Mouse (Mus musculus): ENCODE measurements around the gene Gpc6. TPM values are rescaled to one million over a fixed set of nuclear protein-coding genes. Genes with fewer than 3 reads are reported as not detected.
A peak's percentile ranks its signal among the peaks of the same experiment; 100 is the strongest.

Gpc6 gene
- polyA plus RNA-seq, 1 experiment from 2014 or later: 66.2 TPM

DNA sequence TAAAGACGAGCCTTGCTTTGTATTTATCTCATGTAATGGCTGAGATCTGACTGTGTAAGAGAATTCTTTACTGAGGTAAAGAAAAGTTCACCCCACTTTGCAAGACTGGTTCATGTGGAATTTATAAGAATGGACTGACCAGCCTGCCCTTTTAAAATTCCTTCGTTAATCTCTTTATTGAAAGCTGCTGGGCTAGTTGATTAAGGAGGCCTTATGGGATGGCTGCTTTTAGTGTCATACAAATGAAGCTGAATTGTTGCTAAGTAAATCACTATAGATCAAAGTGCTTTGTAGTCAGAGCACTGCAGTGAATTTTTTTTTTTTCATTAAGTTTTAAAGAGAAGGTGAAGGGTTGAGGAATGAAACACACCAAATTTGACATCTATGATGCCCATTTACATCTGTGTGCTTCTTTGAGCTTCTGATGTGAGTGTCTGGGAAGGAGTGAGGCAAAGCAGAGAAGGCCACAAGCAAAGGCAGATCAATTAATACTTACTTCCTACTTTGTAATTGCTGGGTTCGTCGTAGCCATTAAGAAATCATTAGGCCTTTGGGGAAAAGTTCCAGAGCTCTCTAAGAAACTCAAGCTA lies 90.3 kb downstream of the Gpc6 start:
- Histone ChIP-seq H3K27me3 (no peaks in the 10 kb centered on the region), H3K4me1 (0 out of 2 replicates have a peak, but pooled peaks cover 3% of the 10 kb centered on the region), H3K9ac (no peak overlapping the region), H3K4me2 (no peak overlapping the region), H3K36me3 (no peaks in the 10 kb centered on the region), H3K9me3 (replicated peaks) (no peaks in the 10 kb centered on the region), H3K27ac (no peak overlapping the region), H3K4me3 (replicated peaks) (no peak overlapping the region)
- 41% methylated on average over 4 of the region's 4 CpGs for WGBS
- ATAC-seq (replicated peaks; ENCODE audit: low FRiP score): no peak

DNA sequence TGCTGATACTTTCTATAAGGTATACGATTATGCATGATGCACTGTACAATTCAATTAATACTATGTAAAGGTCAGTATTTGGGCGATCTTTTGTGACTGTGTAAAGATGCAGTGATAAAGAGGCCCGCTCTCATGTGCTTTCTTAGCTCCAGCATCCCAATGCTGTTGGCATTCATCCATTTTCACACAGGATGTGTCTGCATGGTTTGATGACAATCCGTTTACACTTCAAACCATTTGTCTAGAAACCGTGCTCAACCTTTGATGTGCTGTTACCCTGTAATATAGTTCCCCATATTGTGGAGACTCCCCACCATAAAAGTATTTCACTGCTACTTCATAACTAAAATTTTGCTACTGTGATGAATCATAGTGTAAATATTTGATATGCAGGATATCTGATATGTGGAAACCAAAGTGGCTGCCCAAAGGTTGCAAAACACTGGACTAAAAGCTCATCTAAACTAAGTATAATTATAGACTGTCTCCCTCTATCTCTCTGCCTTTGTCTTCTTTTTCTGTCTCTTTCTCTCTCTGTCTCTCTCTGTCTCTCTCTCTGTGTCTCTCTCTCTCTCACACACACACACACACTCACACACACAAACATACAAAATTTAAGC lies 97.2 kb downstream of the Gpc6 start:
- no peak overlapping the region for H3K9ac ChIP-seq
- no peaks in the 10 kb centered on the region for H3K4me1 ChIP-seq
- H3K9me3 ChIP-seq (replicated peaks): no peaks in the 10 kb centered on the region
- H3K36me3 ChIP-seq: no peaks in the 10 kb centered on the region
- no peak overlapping the region for H3K27ac ChIP-seq
- no peak for ATAC-seq (replicated peaks; ENCODE audit: low FRiP score)
- WGBS: 74% methylated on average over 5 of the region's 5 CpGs
- no peak overlapping the region for H3K4me2 ChIP-seq
- no peaks in the 10 kb centered on the region for H3K27me3 ChIP-seq
- H3K4me3 ChIP-seq (replicated peaks): no peak overlapping the region

DNA sequence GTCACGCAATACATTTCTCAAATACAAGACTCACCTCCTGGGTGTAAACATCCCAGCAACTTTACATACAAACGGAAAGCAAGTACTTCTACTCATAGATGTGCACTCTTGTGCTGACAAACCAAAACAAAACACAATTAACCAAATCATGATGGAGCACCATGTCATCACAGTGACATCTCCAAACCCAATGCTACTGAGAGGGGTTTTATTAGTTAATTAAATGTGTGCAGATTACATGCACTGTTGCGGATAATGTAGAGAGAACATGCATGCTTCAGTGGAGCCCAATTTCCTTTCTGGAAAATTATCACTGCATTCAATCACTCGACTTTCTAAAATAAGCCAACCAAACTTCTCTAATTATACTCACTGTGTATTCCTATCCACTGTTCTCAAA lies 109.0 kb downstream of the Gpc6 start:
- H3K4me3 ChIP-seq (replicated peaks): no peak overlapping the region
- WGBS: 67% methylated on average over 4 of the region's 4 CpGs
- H3K27ac ChIP-seq: no peak overlapping the region
- H3K9ac ChIP-seq: no peak overlapping the region
- H3K27me3 ChIP-seq: no peaks in the 10 kb centered on the region
- H3K4me2 ChIP-seq: no peak overlapping the region
- no peaks in the 10 kb centered on the region for H3K36me3 ChIP-seq
- no peaks in the 10 kb centered on the region for H3K9me3 ChIP-seq (replicated peaks)
- no peak for ATAC-seq (replicated peaks; ENCODE audit: low FRiP score)
- no peaks in the 10 kb centered on the region for H3K4me1 ChIP-seq

DNA sequence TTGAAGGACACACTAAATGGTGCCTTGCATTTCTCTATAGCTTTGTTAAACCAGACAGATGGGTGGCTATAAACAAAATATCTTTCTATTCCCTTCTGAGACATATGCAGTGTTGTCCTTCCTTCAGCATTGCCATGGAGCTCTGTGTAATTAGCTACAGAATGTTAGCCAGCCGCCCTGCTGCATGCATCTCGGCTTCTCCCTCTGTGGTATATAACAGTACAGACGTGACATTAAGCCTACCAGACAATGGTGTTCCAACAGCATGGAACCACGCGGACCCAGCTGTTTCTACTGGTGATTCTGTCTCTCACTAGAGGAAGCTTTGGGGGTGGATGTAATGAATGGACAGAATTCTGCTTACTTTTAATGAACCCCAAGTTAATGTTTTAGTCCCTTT lies 115.9 kb downstream of the Gpc6 start:
- no peaks in the 10 kb centered on the region for H3K27me3 ChIP-seq
- no peak overlapping the region for H3K27ac ChIP-seq
- no peak for ATAC-seq (replicated peaks; ENCODE audit: low FRiP score)
- H3K4me3 ChIP-seq (replicated peaks): no peak overlapping the region
- WGBS: 91% methylated on average over 5 of the region's 5 CpGs
- no peak overlapping the region for H3K4me2 ChIP-seq
- no peak overlapping the region for H3K9ac ChIP-seq
- H3K4me1 ChIP-seq: no peaks in the 10 kb centered on the region
- no peaks in the 10 kb centered on the region for H3K9me3 ChIP-seq (replicated peaks)
- H3K36me3 ChIP-seq: no peaks in the 10 kb centered on the region

DNA sequence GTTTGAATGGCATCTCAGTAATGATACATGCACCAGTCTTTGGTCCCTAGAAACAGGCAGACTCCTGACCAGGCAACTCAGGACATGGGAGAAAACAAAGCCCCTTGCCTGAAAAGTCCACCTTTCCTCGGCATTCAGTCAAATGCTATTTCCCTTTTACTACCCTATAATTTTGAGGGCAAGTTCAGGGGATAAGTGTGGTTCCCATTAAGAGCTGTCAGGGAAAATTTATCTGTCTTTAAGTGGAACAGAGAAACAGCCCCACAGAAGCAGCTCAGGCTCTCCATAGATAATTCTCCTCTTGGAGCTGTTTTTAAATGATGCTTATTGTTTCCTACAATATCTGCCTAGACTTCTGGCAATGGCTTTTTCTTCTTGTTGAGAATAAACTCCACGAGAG lies 123.8 kb downstream of the Gpc6 start:
- H3K9ac ChIP-seq: no peak overlapping the region
- 24% methylated on average over 2 of the region's 2 CpGs for WGBS
- H3K36me3 ChIP-seq: no peaks in the 10 kb centered on the region
- H3K4me1 ChIP-seq: peaks cover 13% of the 10 kb centered on the region; the same call in 1 of the 2 replicates
- H3K4me3 ChIP-seq (replicated peaks): no peak overlapping the region
- H3K27me3 ChIP-seq: no peaks in the 10 kb centered on the region
- H3K27ac ChIP-seq: no peak overlapping the region
- ATAC-seq (replicated peaks; ENCODE audit: low FRiP score): no peak
- no peak overlapping the region for H3K4me2 ChIP-seq
- H3K9me3 ChIP-seq (replicated peaks): no peaks in the 10 kb centered on the region

DNA sequence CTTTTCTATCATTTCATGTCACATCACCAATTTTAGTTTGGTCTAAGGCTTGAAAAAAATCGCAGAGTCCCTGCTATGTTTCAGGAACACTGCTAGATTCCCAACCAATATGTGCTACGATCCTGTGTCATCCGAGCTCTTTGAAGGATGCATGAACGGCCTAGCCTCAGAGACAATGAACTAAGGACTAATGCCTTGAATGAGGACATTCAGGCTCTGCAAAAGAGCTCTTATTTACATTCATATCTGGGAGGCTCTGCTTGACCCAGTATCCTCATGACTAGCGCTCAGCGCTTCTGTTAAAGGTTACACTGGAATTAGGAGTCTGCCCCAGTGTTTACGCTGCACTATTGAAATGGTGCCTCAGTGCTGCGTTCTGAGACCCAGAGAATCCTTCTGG lies 125.8 kb downstream of the Gpc6 start:
- 84% methylated on average over 8 of the region's 8 CpGs for WGBS
- Histone ChIP-seq H3K4me1 (peaks cover 13% of the 10 kb centered on the region; the same call in 1 of the 2 replicates), H3K4me3 (replicated peaks) (no peak overlapping the region), H3K27ac (no peak overlapping the region), H3K9ac (no peak overlapping the region), H3K36me3 (no peaks in the 10 kb centered on the region), H3K4me2 (no peak overlapping the region), H3K27me3 (no peaks in the 10 kb centered on the region), H3K9me3 (replicated peaks) (no peaks in the 10 kb centered on the region)
- ATAC-seq (replicated peaks; ENCODE audit: low FRiP score): no peak

DNA sequence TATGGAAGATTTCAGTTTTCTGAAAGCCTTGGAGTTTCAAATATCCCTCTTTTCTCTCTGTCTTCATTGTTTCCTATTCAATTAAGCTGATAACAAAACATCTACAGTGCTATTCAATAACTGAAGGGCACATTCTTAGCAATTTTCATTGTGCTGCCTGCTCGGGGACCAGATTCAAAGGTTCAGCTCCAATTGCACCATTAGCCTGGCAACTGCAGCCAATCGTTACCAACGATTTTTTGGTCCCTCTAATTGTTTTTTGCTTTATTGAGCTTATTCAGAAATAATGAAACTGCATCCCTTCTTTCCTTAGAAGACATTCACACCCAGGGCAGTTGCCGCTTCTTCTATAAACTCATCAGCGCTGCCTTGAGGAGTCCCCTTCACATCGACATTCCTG lies 128.2 kb downstream of the Gpc6 start:
- Histone ChIP-seq H3K4me2 (no peak overlapping the region), H3K9me3 (replicated peaks) (no peaks in the 10 kb centered on the region), H3K9ac (no peak overlapping the region), H3K36me3 (no peaks in the 10 kb centered on the region), H3K4me3 (replicated peaks) (no peak overlapping the region), H3K4me1 (peaks cover 13% of the 10 kb centered on the region; the same call in 1 of the 2 replicates), H3K27me3 (no peaks in the 10 kb centered on the region), H3K27ac (no peak overlapping the region)
- 72% methylated on average over 6 of the region's 6 CpGs for WGBS
- ATAC-seq (replicated peaks; ENCODE audit: low FRiP score): no peak

DNA sequence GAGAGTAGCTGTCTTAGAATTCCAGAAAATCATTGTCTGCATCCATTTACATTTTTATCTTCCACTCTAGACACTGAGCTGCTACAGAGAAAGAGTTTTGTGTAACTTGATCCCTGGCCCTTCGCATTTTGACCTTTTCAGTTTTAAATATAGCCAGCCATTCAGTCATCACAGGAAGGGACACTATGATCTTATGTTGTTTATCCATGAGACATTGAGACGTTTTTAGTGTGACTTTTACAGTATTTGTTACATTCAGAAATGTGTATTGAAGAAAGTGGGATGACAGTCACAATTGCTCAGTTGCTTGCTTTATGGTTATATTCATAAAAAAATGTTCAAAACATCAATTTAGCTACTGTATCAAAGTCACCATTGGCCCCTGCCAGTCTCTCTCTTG lies 130.0 kb downstream of the Gpc6 start:
- Histone ChIP-seq H3K4me2 (no peak overlapping the region), H3K9ac (no peak overlapping the region), H3K4me3 (replicated peaks) (no peak overlapping the region), H3K9me3 (replicated peaks) (no peaks in the 10 kb centered on the region), H3K36me3 (no peaks in the 10 kb centered on the region), H3K27me3 (no peaks in the 10 kb centered on the region), H3K4me1 (peaks cover 9% of the 10 kb centered on the region; the same call in 1 of the 2 replicates), H3K27ac (no peak overlapping the region)
- WGBS: 39% methylated on average over 2 of the region's 2 CpGs
- ATAC-seq (replicated peaks; ENCODE audit: low FRiP score): no peak

DNA sequence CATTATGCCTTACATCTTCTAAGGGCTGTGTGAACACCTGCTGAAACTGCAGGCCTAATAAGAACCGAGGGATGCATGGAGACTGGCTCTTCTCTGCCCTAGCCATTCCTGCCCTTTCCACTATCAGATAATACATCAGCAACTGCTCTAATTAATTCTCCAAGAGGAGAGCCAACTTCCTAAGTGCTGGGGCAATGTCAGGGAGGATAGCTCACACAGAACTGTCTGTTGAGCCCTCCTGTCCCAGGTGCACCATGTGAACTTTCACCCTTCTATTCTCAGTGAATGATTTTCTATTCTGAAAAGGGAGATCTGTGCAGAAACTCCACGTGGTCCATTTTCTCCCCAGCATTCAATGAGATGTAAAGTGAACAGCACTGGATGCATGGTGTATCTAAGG lies 136.0 kb downstream of the Gpc6 start:
- Histone ChIP-seq H3K36me3 (no peaks in the 10 kb centered on the region), H3K27me3 (no peaks in the 10 kb centered on the region), H3K4me3 (replicated peaks) (no peak overlapping the region), H3K9me3 (replicated peaks) (no peaks in the 10 kb centered on the region), H3K27ac (0 out of 2 replicates have a peak overlapping the region, but pooled peaks have one; percentile 5), H3K4me2 (no peak overlapping the region), H3K9ac (no peak overlapping the region), H3K4me1 (peaks cover 11% of the 10 kb centered on the region)
- peak; percentile 56 for ATAC-seq (replicated peaks; ENCODE audit: low FRiP score)
- 31% methylated on average over 2 of the region's 2 CpGs for WGBS

DNA sequence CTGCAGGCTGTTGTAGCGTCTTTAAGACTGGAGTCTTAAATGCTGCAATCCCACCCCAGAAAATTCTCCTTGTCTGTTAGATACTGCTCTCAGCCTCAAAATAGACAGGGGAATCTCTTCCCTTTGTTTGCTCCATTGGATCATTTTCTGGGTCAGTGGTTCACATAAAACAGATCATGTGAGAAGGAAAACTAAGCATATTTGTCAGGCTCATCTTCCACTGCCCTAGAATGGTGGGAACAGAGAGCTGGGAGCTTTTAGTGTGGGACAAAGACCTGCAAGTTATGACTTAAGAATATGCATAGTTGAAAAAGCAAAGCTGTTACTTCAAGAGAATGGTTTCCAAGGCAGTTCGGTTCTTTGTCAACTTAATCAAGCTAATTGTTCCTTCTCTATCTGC lies 136.4 kb downstream of the Gpc6 start:
- Histone ChIP-seq H3K36me3 (no peaks in the 10 kb centered on the region), H3K4me3 (replicated peaks) (no peak overlapping the region), H3K27me3 (no peaks in the 10 kb centered on the region), H3K4me2 (no peak overlapping the region), H3K4me1 (peaks cover 11% of the 10 kb centered on the region), H3K9me3 (replicated peaks) (no peaks in the 10 kb centered on the region), H3K9ac (no peak overlapping the region), H3K27ac (0 out of 2 replicates have a peak overlapping the region, but pooled peaks have one; percentile 5)
- ATAC-seq (replicated peaks; ENCODE audit: low FRiP score): peak; percentile 66
- WGBS: 65% methylated on average over 2 of the region's 2 CpGs

DNA sequence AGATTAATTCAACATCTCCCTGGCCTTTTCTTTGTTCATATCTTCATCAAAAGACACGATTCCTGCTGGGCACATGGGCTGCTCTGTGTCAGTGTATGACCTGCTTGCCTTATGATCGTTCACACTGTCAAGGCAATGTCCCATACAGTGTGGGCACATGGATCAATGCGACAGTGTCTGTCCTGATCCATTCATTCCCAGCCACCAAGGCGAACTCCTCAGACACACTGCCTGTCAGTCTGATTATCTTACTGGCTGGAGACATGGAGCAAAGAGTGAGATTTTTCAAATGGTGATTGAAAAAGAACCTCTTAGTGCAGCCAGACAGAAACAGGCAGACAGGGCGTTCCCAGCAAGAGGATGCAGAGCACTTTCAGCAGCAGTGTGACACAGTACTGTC lies 143.1 kb downstream of the Gpc6 start:
- H3K4me1 ChIP-seq: no peaks in the 10 kb centered on the region
- WGBS: 90% methylated on average over 5 of the region's 5 CpGs
- H3K27me3 ChIP-seq: no peaks in the 10 kb centered on the region
- no peak overlapping the region for H3K4me3 ChIP-seq (replicated peaks)
- no peak overlapping the region for H3K9ac ChIP-seq
- no peak overlapping the region for H3K4me2 ChIP-seq
- no peak for ATAC-seq (replicated peaks; ENCODE audit: low FRiP score)
- no peaks in the 10 kb centered on the region for H3K9me3 ChIP-seq (replicated peaks)
- no peaks in the 10 kb centered on the region for H3K36me3 ChIP-seq
- H3K27ac ChIP-seq: no peak overlapping the region

DNA sequence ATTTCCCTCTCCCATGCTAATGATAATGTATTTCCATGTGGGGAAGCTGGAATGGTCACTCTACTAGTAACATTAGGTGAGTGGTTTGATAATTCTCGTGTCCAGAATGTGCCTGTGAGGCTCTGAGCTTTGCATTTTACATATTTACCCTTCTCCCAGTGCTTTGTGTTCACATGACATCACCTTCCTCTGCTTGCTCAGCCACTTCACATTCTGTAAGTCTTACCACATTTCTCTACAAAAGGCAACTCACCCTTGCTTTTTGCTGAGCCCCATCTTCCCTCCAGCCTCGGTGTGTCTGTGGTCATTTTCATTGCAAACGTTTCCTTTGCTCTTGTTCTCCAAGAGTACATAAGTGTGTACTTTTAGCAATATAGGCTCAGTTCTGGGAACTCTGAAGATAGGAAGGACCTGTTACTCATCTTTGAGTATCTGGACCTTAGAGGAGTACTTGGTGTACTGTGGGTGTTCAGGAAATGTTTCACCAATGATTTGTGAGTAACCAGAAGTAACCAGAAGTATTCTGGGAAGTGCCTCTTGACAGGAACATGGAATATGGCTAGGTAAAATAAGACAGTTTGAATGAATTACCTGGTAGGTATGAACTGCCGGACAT lies 145.5 kb downstream of the Gpc6 start:
- Histone ChIP-seq H3K4me2 (no peak overlapping the region), H3K27me3 (no peaks in the 10 kb centered on the region), H3K9me3 (replicated peaks) (no peaks in the 10 kb centered on the region), H3K27ac (no peak overlapping the region), H3K4me1 (no peaks in the 10 kb centered on the region), H3K9ac (no peak overlapping the region), H3K36me3 (no peaks in the 10 kb centered on the region), H3K4me3 (replicated peaks) (no peak overlapping the region)
- no peak for ATAC-seq (replicated peaks; ENCODE audit: low FRiP score)
- WGBS: 89% methylated on average over 4 of the region's 4 CpGs
